Mouse (Mus musculus) kidney, postnatal 14 days (tissue): Measurements from ENCODE around the gene Fbxo31.
A peak's percentile ranks its signal among the peaks of the same experiment; 100 is the strongest.

Source experiments
- DNase-seq: peaks from one replicate; pipeline ENCODE4 v3.0.0; 2022; ENCODE audit warnings: mixed read lengths

Gene Fbxo31

DNA sequence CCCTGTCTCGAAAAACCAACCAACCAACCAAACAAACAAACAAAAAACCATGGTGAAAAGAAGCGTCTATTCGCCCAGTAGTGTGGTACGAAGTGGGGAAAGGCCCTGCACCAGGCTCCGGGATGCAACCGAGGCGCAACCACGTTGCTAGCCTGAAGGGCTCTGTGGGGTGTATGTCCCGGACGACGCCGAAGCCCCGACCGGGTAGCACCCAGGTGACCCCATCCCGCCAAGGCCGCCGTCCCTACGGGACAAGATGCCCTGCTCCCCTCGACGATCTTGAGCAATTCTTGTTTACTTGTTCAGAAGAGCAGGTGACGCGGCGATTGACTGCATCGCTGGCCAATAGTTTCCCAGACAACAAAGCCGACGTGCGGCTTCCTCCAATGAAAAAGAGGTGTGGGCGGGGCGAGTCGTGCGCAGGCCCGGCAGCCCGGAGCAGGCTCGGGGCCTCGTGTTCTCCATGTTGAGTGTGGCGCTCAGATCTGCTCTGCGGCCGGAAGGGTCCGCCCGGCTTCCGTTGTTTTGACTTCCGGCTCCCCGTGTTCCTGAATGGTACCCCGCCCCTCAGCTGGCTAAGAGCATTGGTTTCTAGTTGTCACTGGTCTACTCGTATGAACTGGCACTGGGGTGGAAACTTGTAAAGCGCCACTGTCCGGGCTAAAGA lies 6.7 kb upstream of the Fbxo31 start:
- peak; percentile 100 for DNase-seq

DNA sequence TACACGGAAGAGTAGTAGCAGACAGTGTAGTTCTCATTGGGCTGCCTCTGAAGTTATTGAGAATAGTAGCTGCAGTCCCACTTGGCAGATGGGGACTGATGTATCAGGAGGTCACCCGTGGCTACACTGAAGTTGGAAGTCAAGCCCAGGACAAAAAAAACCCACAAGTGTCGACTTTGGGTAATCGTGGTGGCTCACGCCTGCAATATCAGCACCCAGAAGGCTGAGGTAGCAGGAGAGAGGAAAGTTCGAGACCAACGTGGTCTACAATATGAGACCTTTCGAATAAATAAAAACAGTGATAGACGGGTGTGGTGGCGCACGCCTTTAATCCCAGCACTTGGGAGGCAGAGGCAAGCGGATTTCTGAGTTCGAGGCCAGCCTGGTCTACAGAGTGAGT lies 6.1 kb upstream of the Fbxo31 start:
- no peak for DNase-seq

DNA sequence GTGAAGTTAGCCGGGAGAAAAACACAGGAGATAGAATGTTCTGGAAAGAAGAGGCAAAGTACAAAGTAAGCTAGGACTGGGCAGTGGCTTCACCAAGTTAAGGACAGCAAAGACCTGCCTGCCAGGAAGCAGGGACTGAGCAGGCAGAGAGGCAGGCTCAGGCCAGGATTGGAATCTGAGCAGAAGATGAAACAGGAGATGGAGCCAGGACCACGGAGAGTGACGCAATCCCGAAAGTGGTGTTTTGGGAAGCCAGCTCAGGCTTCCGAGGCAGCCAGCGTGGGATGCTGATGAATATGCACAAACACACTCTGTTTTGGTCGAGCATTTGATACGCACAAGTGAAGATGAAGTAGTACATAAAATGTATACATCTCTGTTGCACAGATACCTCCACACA lies 5.0 kb upstream of the Fbxo31 start:
- no peak for DNase-seq

DNA sequence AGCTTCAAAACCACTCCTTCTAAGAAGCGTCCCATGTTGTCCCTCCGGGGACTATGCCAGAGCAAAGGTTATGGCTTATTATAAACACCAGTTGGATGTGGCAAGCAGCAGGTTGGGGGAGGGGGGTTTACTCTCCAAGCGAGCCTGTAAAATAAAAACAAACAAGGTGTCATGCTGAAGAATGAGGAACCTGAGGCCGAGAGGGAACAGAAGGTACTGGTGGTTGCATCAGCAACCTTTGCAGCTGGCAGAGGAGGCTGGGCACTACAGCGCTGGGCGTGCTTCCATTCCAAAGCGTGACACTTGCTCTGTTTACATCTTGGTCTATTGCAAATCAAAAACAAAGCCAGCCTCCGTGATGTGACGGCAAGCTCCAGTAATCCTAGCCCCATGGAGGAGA lies 1.9 kb upstream of the Fbxo31 start:
- no peak for DNase-seq

DNA sequence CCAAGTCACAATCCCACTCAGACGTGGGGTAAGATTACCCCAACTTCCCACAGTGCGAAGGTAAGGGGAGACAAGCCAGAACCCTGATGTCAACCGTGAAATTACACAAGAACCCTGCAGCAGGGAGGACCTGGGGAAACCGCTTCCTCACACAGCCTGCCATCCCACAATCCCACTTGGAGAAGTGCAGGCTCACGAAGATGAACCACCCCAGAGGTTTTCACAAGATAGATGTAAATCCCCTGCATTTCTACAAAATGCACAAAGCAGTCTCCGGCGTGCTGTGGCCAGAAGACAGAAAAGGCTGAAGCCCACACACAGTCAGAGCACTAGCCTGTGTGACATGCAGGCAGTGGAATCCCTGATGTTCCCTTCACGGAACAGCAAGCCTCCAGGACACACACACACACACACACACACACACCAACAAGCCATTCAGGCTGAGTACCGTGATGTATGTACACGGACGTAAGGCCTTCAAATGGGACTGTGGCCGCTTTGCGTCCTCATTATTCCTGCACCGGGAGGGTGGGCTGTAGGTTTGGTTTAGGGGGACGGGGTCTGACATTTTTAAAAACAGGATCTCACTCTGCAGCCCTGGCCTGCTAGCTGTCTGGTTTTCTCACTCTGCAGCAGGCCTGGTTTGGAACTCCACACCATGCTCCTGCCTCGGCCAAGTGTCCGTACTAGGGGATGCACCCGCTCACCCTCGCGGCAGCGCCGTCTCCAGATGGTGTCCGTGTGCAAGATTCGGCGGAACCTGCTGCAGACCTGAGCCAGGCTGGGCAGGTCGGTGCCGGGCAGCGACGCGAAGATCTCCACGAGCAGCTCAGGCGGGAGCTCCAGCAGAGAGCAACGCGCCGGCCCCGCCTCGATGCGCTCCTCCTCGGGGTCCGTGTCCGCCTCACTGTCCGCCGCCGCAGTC lies 593 bp downstream of the Fbxo31 start:
- DNase-seq, result no peak

GRCm38 (mm10) chr8:121575661-121576060 lies 2.9 kb downstream of the Fbxo31 start:
- DNase-seq, result no peak

DNA sequence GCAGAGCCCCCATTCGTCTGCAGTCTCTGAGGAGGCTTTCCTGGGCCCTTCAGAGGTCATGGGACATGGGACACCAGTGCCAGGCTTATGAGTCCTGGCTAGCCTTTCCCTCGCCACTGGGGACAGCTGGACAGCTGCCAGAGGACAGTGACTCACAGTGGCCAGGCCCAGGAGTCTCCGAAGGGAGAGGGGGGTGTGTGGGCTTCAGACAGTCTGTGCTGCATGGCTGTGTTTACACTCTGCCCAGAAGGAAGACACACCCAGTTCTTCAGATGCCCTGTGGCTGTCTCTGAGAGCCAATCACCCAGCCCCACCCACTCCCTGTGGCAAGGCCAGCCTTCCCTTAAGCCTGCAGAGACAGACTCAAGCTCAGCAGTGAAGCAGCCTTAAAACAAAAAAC lies 5.3 kb downstream of the Fbxo31 start:
- DNase-seq, result peak; percentile 52

DNA sequence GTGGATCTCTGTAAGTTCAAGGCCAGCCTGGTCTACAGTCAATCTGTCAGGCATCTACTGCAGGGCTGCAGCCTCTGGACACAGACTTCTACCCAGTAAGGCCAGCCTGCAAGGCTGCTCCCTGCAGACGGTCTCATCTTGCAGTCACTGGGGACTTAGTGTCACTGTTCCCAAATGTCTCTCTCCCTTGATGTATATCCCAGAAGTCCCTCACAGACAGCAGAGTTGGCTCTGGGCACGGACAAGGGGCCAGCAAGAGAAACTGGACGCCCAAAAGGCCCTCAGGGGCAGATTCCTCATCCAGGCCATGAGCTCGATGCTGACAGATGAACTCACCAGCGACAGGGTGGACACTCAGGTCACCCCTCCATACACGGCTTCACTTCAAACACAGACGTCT lies 6.5 kb downstream of the Fbxo31 start:
- DNase-seq, result no peak

- no peak for DNase-seq
Measured at GRCm38 (mm10) chr8:121570801-121571200, 7.8 kb downstream of the Fbxo31 start.

DNA sequence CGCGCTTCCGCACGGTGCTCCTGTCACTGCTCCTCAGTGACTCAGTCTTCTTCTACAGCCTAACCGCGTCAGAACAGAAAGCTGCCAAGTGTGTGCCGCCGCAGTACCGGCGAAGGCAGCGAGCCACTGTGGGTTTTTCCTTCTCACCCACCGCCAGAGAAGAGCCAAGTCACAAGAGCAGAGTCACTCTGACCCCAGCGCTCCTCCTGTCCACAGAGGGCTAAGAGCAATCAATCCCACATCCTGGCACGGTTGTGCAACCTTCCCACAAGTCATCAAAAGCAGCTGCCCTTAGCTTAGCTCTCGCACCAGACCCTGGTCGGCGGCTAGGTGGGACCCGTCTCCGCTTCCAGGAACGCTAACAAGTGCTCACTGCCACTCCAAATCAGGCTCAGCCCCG lies 8.3 kb downstream of the Fbxo31 start:
- DNase-seq, result no peak

- DNase-seq, result no peak
Measured at GRCm38 (mm10) chr8:121568321-121568720, 10.3 kb downstream of the Fbxo31 start.

DNA sequence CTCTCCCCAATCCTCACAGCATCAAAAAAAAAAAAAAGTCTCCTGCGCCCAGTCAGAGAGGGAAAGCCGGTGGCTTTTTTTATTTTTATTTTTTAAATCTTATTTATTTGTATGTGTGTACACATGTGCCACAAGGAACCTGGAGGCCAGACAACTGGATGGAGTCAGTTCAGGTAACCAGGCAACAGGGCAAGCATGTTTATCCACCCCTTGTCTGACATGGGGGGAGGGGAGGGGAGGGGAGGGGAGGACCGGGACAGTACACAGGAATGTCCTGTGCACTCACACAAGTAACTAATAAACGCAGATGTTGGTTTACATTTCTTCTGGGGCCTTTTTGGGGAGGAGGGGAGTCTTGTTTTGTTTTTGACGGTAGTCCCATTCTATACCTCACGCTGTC lies 14.9 kb downstream of the Fbxo31 start:
- DNase-seq, result no peak

DNA sequence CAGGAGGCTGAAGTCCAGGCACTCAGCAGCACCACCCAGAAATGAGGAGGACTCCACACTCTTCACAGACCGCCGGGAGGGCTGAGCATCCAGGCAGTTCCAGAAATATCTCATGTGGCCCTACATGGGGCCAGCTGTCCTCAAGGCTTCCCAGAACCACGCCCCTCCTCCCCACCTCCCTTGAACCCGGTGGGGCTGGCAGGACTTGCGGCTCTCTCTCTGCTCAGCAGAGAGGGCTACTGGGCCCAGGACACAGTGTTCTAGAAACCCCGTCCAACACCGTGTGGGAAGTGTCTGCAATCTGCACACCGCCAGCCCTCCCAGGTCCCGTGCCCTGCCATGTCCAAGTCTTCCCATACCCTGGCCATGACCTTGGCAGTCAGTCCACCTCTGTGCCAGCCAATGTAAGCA lies 15.7 kb downstream of the Fbxo31 start:
- peak; percentile 20 for DNase-seq

DNA sequence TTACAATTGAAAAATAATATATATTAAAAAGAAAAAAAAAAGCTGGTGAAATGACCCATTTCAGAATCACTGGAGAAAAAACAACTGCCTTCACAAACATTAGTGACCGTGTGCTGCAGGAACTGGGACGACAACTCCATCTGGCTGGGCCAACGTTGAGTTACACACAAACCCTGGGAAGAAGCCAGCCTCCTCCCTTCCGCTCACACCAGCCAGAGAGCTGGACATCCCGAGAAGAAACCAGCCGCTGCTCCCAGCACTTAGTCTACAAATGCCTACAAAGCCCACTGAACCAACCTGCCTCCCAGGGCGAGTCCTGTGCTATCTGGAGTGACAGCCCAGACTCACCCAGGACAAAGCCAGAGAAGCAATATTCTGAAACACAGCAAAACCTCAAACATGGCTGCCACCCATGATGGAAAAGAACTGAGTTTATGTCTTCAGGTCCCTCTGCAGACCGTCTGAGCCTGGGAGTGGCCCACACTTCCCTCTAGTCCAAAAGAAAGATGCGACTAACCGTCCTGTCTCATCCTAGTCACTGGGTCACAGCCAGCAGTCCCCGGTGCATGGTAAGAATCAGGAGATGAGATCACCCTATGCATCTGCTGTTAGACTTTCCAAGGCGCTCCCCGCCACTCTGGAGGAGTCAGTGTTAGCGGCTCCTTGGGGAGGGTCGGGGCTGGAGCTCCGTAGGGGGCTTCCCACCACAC lies 16.8 kb downstream of the Fbxo31 start:
- peak; percentile 40 for DNase-seq

- no peak for DNase-seq
Measured at GRCm38 (mm10) chr8:121560432-121561100, 18.0 kb downstream of the Fbxo31 start.

DNA sequence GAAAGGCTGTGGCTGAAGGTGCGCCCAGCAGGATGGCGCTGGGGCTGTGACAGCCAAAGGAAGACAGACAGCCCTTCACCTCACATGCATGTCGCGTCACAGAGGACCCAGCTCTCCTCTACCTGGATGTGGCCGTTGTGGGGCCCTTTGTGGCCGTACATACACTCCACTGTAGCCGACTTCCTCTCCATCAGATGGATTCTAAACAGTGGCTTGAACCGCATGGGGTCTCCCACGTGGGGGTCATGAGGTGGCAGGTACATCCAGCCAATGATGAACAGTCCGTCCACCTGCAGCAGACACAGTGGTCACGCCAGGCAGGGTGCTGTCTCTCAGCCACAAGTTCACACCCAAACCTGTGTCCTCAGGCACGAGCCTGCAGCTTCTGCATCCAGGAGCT lies 18.8 kb downstream of the Fbxo31 start:
- no peak for DNase-seq

- DNase-seq, result no peak
Measured at GRCm38 (mm10) chr8:121558538-121558937, 20.1 kb downstream of the Fbxo31 start.

GRCm38 (mm10) chr8:121557746-121558145 lies 20.9 kb downstream of the Fbxo31 start:
- DNase-seq, result no peak

- DNase-seq, result no peak
Measured at GRCm38 (mm10) chr8:121553831-121554475, 24.7 kb downstream of the Fbxo31 start.

DNA sequence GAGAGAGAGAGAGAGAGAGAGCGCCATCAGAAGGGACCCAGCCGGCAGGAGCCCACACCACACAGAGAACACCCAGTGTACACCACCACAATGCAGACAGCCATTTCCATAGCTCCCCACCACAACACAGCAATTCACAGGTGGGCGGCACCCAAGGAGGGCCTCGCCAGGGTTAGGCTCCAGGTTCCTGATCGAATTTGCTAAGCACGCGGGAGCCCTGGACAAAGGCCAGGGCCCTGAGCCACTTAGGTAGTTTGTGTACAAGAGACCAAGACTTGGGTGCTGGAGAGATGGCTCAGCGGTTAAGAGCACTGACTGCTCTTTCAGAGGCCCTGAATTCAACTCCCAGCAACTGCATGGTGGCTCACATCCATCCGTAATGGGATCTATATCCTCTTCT lies 26.1 kb downstream of the Fbxo31 start:
- no peak for DNase-seq

- DNase-seq, result no peak
Measured at GRCm38 (mm10) chr8:121551065-121551985, 27.3 kb downstream of the Fbxo31 start.
